Mouse (Mus musculus) cerebellum, adult 2 months (tissue): ENCODE measurements at regions not wholly inside any gene's neighbourhood (a gene's known extent, or its start where the extent isn't known, plus 50 kb on each side); places are given as distances from the start of the nearest gene placed in this dataset.

Source experiments
- DNase-seq, 2 experiments: peaks; one replicate each; pipeline ENCODE4 v3.0.0; 2021
- H3K27ac ChIP-seq: fragments of 200-500 bp; 2 replicates; pipeline ENCODE4 v1.5.1; 2012; ENCODE audit warnings: low read length, control low read depth, inconsistent platforms; ENCODE audit not compliant: insufficient read depth
- H3K27me3 ChIP-seq: fragments of 200-500 bp; 2 replicates; pipeline ENCODE4 v1.6.1; 2012; ENCODE audit warnings: inconsistent platforms, mild to moderate bottlenecking, low read length, moderate library complexity; ENCODE audit not compliant: control insufficient read depth, insufficient read depth
- H3K4me1 ChIP-seq: fragments of 200-500 bp; 2 replicates; pipeline ENCODE4 v1.6.1; 2011; ENCODE audit warnings: low read length; ENCODE audit not compliant: control insufficient read depth, insufficient read depth
- H3K4me3 ChIP-seq: fragments of 200-500 bp; replicated peaks from 2 replicates; pipeline ENCODE3; 2011; ENCODE audit warnings: mild to moderate bottlenecking, low read depth, low read length, control low read depth; ENCODE audit not compliant: insufficient read depth
- CTCF ChIP-seq: fragments of 200-500 bp; IDR thresholded peaks from 2 replicates; pipeline ENCODE4 v1.5.1; 2011; ENCODE audit warnings: low read depth, mild to moderate bottlenecking, control low read depth, low read length, moderate library complexity, borderline replicate concordance; ENCODE audit not compliant: insufficient read depth
- POLR2A ChIP-seq: fragments of 200-500 bp; IDR thresholded peaks from 2 replicates; pipeline ENCODE4 v1.6.1; 2011; ENCODE audit warnings: low read length, control low read depth, borderline replicate concordance; ENCODE audit not compliant: insufficient read depth
- WGBS: fragments of 180-500 bp; shearing (Covaris S2); methylation state at CpG from one replicate; pipeline ENCODE4 v1.1.7; 2018; 5-methylcytosine and 5-hydroxymethylcytosine counted together

GRCm38 (mm10) chr10:111673317-111673610, 167.2 kb downstream of the Phlda1 start:
- TF ChIP-seq CTCF (no peak), POLR2A (no peak)
- Histone ChIP-seq H3K4me3 (no peak overlapping the region), H3K27ac (no peak overlapping the region), H3K4me1 (no peaks in the 10 kb centered on the region), H3K27me3 (no peaks in the 10 kb centered on the region)
- no peak for DNase-seq

- H3K27ac ChIP-seq = no peak overlapping the region
- no peak for TF ChIP-seq POLR2A
- TF ChIP-seq CTCF = no peak
- H3K4me1 ChIP-seq = no peaks in the 10 kb centered on the region
- WGBS = 45% methylated on average over 4 of the region's 4 CpGs
- H3K4me3 ChIP-seq = no peak overlapping the region
- no peaks in the 10 kb centered on the region for H3K27me3 ChIP-seq
- DNase-seq = no peak
Observed at GRCm38 (mm10) chr10:111676255-111676654, 170.2 kb downstream of the Phlda1 start.

- no peak for DNase-seq
- Histone ChIP-seq H3K4me3 (no peak overlapping the region), H3K27ac (no peak overlapping the region), H3K27me3 (no peaks in the 10 kb centered on the region), H3K4me1 (no peaks in the 10 kb centered on the region)
- TF ChIP-seq CTCF (no peak), POLR2A (no peak)
- 96% methylated on average over 4 of the region's 4 CpGs for WGBS
Observed at GRCm38 (mm10) chr10:111680919-111681318, 174.8 kb downstream of the Phlda1 start.

GRCm38 (mm10) chr10:111684409-111685346, 178.6 kb downstream of the Phlda1 start:
- no peak for TF ChIP-seq CTCF
- no peak for TF ChIP-seq POLR2A
- whole genome bisulfite sequencing = 90% methylated on average over 10 of the region's 10 CpGs
- H3K27ac ChIP-seq = no peak overlapping the region
- no peak for DNase-seq
- no peak overlapping the region for H3K4me3 ChIP-seq
- no peaks in the 10 kb centered on the region for H3K4me1 ChIP-seq
- H3K27me3 ChIP-seq = no peaks in the 10 kb centered on the region

- no peaks in the 10 kb centered on the region for H3K27me3 ChIP-seq
- DNase-seq = no peak
- no peak overlapping the region for H3K4me3 ChIP-seq
- TF ChIP-seq CTCF (no peak), POLR2A (no peak)
- WGBS = 43% methylated on average over 5 of the region's 5 CpGs
- no peak overlapping the region for H3K27ac ChIP-seq
- no peaks in the 10 kb centered on the region for H3K4me1 ChIP-seq
Observed at GRCm38 (mm10) chr10:111686585-111686984, 180.5 kb downstream of the Phlda1 start.

- H3K4me1 ChIP-seq = no peaks in the 10 kb centered on the region
- no peak overlapping the region for H3K27ac ChIP-seq
- no peak overlapping the region for H3K4me3 ChIP-seq
- no peak for DNase-seq
- WGBS = 69% methylated on average over 10 of the region's 10 CpGs
- H3K27me3 ChIP-seq = no peaks in the 10 kb centered on the region
- TF ChIP-seq CTCF (no peak), POLR2A (no peak)
Observed at GRCm38 (mm10) chr10:111689587-111689986, 183.5 kb downstream of the Phlda1 start.

GRCm38 (mm10) chr10:111693762-111694161, 187.7 kb downstream of the Phlda1 start:
- H3K4me1 ChIP-seq = no peaks in the 10 kb centered on the region
- no peak overlapping the region for H3K4me3 ChIP-seq
- TF ChIP-seq POLR2A (no peak), CTCF (no peak)
- H3K27ac ChIP-seq = no peak overlapping the region
- no peaks in the 10 kb centered on the region for H3K27me3 ChIP-seq
- DNase-seq = no peak
